Mouse (Mus musculus) Muller cell, postnatal 12 days (primary cell): ENCODE data around the gene Dus2.
A peak's percentile ranks its signal among the peaks of the same experiment; 100 is the strongest.
"Not testable (repeated sequence)": the region's sequence is repeated elsewhere in the genome, so short reads cannot be mapped to it uniquely, and the experiment has no call there.

Experiments
- DNase-seq: peaks from one replicate; pipeline ENCODE4 v3.0.0-alpha.2; 2015; ENCODE audit errors: inconsistent ontology term

Dus2 gene

GRCm38 (mm10) chr8:105988546-105988945, 2.6 kb upstream of the Dus2 start:
- no peak for DNase-seq

- no peak for DNase-seq
These were observed 409 bp downstream of the Dus2 start for GRCm38 (mm10) chr8:105991546-105991945.

- DNase-seq = no peak
These were observed 1.4 kb downstream of the Dus2 start for GRCm38 (mm10) chr8:105992499-105992898.

- DNase-seq = no peak
These were observed 2.1 kb downstream of the Dus2 start for GRCm38 (mm10) chr8:105993226-105993625.

GRCm38 (mm10) chr8:105996359-105996758, 5.2 kb downstream of the Dus2 start:
- no peak for DNase-seq

- DNase-seq = no peak
These were observed 7.8 kb downstream of the Dus2 start for GRCm38 (mm10) chr8:105998971-105999370.

- DNase-seq = no peak
These were observed 10.8 kb downstream of the Dus2 start for GRCm38 (mm10) chr8:106001908-106002307.

GRCm38 (mm10) chr8:106004538-106005207, 13.5 kb downstream of the Dus2 start:
- no peak for DNase-seq

GRCm38 (mm10) chr8:106005875-106006274, 14.7 kb downstream of the Dus2 start, which contains the start of gene Dpep2nb:
Gene Dpep2nb, minus strand, starts transcription at chr8:106005975.
- DNase-seq = no peak

- no peak for DNase-seq
These were observed 15.3 kb downstream of the Dus2 start for GRCm38 (mm10) chr8:106006413-106006812.

GRCm38 (mm10) chr8:106007135-106007534, 16.0 kb downstream of the Dus2 start:
- DNase-seq = no peak

- not testable (repeated sequence) for DNase-seq
These were observed 16.8 kb downstream of the Dus2 start for GRCm38 (mm10) chr8:106007891-106008290.

GRCm38 (mm10) chr8:106010748-106011642, 19.9 kb downstream of the Dus2 start:
- DNase-seq = peak; percentile 89

- no peak for DNase-seq
These were observed 20.5 kb downstream of the Dus2 start, which contains the start of gene Ddx28 for GRCm38 (mm10) chr8:106011643-106011986. Gene Ddx28, minus strand, starts transcription at chr8:106011882.

GRCm38 (mm10) chr8:106012203-106012602, 21.1 kb downstream of the Dus2 start:
- not testable (repeated sequence) for DNase-seq

- no peak for DNase-seq
These were observed 25.1 kb downstream of the Dus2 start for GRCm38 (mm10) chr8:106016284-106016683.

GRCm38 (mm10) chr8:106017130-106017529, 26.0 kb downstream of the Dus2 start:
- no peak for DNase-seq

GRCm38 (mm10) chr8:106018039-106018438, 26.9 kb downstream of the Dus2 start:
- no peak for DNase-seq

GRCm38 (mm10) chr8:106022483-106022882, 31.3 kb downstream of the Dus2 start:
- peak; percentile 77 for DNase-seq

GRCm38 (mm10) chr8:106038721-106039120, 47.6 kb downstream of the Dus2 start:
- no peak for DNase-seq

- DNase-seq = no peak
These were observed 48.5 kb downstream of the Dus2 start for GRCm38 (mm10) chr8:106039605-106040004.

GRCm38 (mm10) chr8:106040218-106040617, 49.1 kb downstream of the Dus2 start:
- no peak for DNase-seq

GRCm38 (mm10) chr8:106043055-106043454, 51.9 kb downstream of the Dus2 start:
- DNase-seq = no peak
